Mouse (Mus musculus): ENCODE results near the gene Rufy1. TPM values are rescaled to one million over a fixed set of nuclear protein-coding genes. Genes with fewer than 3 reads are reported as not detected.
A peak's percentile ranks its signal among the peaks of the same experiment; 100 is the strongest.
"Not testable (repeated sequence)": the region's sequence is repeated elsewhere in the genome, so short reads cannot be mapped to it uniquely, and the experiment has no call there.

Rufy1 gene
- polyA plus RNA-seq, 1 experiment from 2014 or later = 29.5 TPM

DNA sequence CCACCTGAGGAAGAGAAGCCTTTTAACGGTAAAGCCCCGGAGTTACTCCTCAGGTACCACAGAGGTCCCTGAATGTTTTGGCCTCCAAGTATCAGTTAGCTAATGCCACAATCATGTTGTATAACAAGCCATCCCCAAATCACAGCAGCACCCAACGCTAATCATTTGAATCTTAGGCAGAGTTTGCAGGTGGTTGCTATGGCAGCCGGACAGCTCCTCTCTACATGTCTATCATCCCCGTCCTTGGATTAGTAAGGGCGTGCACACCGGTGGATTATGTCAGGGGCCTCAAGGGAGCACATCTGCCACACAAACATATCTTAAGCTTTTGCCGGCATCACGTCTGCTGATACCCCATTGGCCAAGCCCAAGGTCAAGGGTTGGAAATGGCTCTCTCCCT lies 19.3 kb upstream of the Rufy1 start:
- Histone ChIP-seq H3K4me1 (0 out of 2 replicates have a peak, but pooled peaks cover 5% of the 10 kb centered on the region), H3K36me3 (replicated peaks) (no peaks in the 10 kb centered on the region), H3K4me3 (no peak overlapping the region), H3K9ac (no peak overlapping the region), H3K27ac (no peak overlapping the region), H3K4me2 (no peak overlapping the region), H3K27me3 (replicated peaks) (no peaks in the 10 kb centered on the region), H3K9me3 (no peaks in the 10 kb centered on the region)
- WGBS = 59% methylated on average over 9 of the region's 9 CpGs
- no peak for ATAC-seq (replicated peaks)

- H3K9ac ChIP-seq; H3K4me1 ChIP-seq; ATAC-seq (replicated peaks); H3K27me3 ChIP-seq (replicated peaks); H3K36me3 ChIP-seq (replicated peaks); H3K4me2 ChIP-seq; H3K4me3 ChIP-seq; H3K9me3 ChIP-seq; H3K27ac ChIP-seq: not testable (repeated sequence)
- WGBS = 43% methylated on average over 8 of the region's 8 CpGs
Observed at GRCm38 (mm10) chr11:50448163-50448562, 17.2 kb upstream of the Rufy1 start.

DNA sequence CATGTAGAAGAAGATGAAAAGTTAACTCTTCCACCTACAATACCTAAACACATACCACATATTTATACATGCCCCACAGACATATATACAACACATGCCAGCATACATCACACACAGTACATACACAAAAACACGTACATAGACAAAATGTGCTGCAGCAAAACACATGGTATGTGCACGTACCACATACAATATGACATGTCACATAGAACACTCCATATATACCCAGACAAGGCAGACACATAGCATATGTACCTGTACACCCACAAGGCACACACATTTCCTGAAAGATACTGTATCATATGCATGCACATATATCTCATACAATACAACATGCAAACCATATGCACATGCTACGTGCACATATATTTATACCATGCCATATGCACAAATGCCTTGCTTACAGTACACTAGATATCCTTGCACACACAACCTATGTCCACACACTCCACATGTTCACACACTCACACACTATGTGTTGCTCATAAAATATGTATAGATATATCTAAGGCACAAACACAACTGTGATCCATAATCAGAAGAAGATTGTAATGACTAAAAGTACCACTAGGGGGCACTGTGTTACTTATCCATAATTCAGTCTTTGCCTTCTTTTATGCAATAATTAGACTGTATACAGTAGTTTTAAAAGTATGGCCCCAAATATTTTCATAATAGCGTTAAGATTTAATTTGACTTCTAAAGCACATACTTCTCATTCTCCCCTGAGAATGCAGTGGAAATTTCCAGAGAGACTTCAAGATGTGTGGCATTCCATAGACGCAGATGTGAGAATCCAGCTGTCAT lies 12.5 kb upstream of the Rufy1 start:
- no peak for ATAC-seq (replicated peaks)
- H3K9ac ChIP-seq = no peak overlapping the region
- 74% methylated on average over 5 of the region's 5 CpGs for WGBS
- no peaks in the 10 kb centered on the region for H3K9me3 ChIP-seq
- H3K4me1 ChIP-seq = no peaks in the 10 kb centered on the region
- H3K4me3 ChIP-seq = no peak overlapping the region
- no peaks in the 10 kb centered on the region for H3K36me3 ChIP-seq (replicated peaks)
- H3K27me3 ChIP-seq (replicated peaks) = no peaks in the 10 kb centered on the region
- no peak overlapping the region for H3K4me2 ChIP-seq
- no peak overlapping the region for H3K27ac ChIP-seq

GRCm38 (mm10) chr11:50441637-50442036 lies 10.7 kb upstream of the Rufy1 start:
- no peak overlapping the region for H3K27ac ChIP-seq
- H3K9me3 ChIP-seq = no peaks in the 10 kb centered on the region
- no peak overlapping the region for H3K9ac ChIP-seq
- no peak for ATAC-seq (replicated peaks)
- H3K27me3 ChIP-seq (replicated peaks) = no peaks in the 10 kb centered on the region
- WGBS = 75% methylated on average over 9 of the region's 9 CpGs
- no peak overlapping the region for H3K4me2 ChIP-seq
- H3K36me3 ChIP-seq (replicated peaks) = no peaks in the 10 kb centered on the region
- H3K4me3 ChIP-seq = no peak overlapping the region
- no peaks in the 10 kb centered on the region for H3K4me1 ChIP-seq

- ATAC-seq (replicated peaks) = no peak
- H3K27me3 ChIP-seq (replicated peaks) = no peaks in the 10 kb centered on the region
- H3K4me2 ChIP-seq = no peak overlapping the region
- no peaks in the 10 kb centered on the region for H3K4me1 ChIP-seq
- no peak overlapping the region for H3K4me3 ChIP-seq
- no peak overlapping the region for H3K9ac ChIP-seq
- no peaks in the 10 kb centered on the region for H3K9me3 ChIP-seq
- H3K36me3 ChIP-seq (replicated peaks) = no peaks in the 10 kb centered on the region
- H3K27ac ChIP-seq = no peak overlapping the region
- 79% methylated on average over 6 of the region's 6 CpGs for WGBS
Observed at GRCm38 (mm10) chr11:50440691-50441090, 9.8 kb upstream of the Rufy1 start.

DNA sequence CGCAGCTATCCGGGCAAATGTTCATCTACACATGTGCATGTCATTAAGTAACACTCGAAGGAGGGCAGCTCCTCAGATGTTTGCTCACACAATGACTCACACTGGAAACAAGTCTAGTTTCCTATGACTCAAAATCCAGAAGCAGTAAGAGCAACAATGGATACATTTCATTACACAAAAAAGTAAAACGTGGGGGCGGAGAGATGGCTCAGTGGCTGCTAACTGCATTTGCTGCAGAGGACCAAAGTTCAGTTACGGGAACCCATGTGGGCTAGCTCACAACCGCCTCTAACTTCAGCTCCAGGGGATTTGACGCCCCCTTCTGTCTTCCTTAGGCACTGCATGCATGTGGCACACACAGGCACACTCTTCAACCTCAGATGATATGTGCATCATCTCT lies 8.9 kb upstream of the Rufy1 start:
- 67% methylated on average over 8 of the region's 8 CpGs for WGBS
- ATAC-seq (replicated peaks) = no peak
- no peak overlapping the region for H3K9ac ChIP-seq
- H3K36me3 ChIP-seq (replicated peaks) = no peaks in the 10 kb centered on the region
- H3K9me3 ChIP-seq = no peaks in the 10 kb centered on the region
- no peak overlapping the region for H3K27ac ChIP-seq
- no peak overlapping the region for H3K4me3 ChIP-seq
- no peaks in the 10 kb centered on the region for H3K27me3 ChIP-seq (replicated peaks)
- H3K4me2 ChIP-seq = no peak overlapping the region
- H3K4me1 ChIP-seq = no peaks in the 10 kb centered on the region

DNA sequence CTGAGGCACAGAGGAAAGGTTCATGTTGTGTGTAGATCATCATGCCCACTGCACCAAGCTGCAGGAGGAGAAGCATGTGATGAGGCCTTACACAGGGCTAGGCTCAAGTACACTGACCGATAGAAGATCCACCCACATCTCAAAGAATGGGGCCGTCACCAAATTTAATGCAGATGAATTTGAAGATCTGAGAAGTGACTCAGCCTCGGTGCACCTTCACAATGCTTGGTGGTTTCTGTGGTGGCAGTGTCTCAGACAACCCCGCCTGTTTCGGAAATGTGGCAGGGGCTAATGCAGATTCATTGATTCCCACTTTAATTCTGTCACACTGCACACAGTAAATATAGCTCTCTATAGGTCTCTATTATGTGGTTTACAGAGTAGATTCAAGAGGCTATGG lies 2.0 kb upstream of the Rufy1 start:
- no peaks in the 10 kb centered on the region for H3K27me3 ChIP-seq (replicated peaks)
- H3K9me3 ChIP-seq = no peaks in the 10 kb centered on the region
- whole genome bisulfite sequencing = 93% methylated on average over 5 of the region's 5 CpGs
- ATAC-seq (replicated peaks) = no peak
- peaks cover 11% of the 10 kb centered on the region for H3K4me1 ChIP-seq
- no peak overlapping the region for H3K4me3 ChIP-seq
- H3K36me3 ChIP-seq (replicated peaks) = no peaks in the 10 kb centered on the region
- H3K4me2 ChIP-seq = no peak overlapping the region
- no peak overlapping the region for H3K27ac ChIP-seq
- no peak overlapping the region for H3K9ac ChIP-seq

DNA sequence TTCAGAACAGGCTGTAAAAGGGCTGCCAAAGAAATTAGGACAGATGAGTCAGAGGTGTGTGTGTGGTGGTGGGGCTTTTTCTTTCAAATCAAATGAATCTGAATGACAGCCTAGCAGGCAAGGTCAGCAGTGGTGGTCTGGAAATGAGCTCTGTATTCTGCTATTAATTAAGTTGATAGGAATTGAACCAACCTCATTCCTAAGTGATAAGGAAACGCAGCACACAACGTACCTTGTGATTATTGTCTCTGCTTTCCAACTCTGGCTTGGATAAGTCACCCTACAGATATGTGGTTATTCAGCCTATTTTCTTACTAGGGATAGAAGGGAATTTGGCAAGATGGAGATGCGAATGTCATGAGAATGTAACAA lies 1.1 kb upstream of the Rufy1 start:
- Histone ChIP-seq H3K27ac (no peak overlapping the region), H3K27me3 (replicated peaks) (no peaks in the 10 kb centered on the region), H3K4me3 (no peak overlapping the region), H3K9ac (no peak overlapping the region), H3K36me3 (replicated peaks) (no peaks in the 10 kb centered on the region), H3K9me3 (no peaks in the 10 kb centered on the region), H3K4me1 (peaks cover 11% of the 10 kb centered on the region), H3K4me2 (no peak overlapping the region)
- no peak for ATAC-seq (replicated peaks)
- 90% methylated on average over 3 of the region's 3 CpGs for WGBS

- no peaks in the 10 kb centered on the region for H3K9me3 ChIP-seq
- no peaks in the 10 kb centered on the region for H3K36me3 ChIP-seq (replicated peaks)
- peak; percentile 22; the same call in 1 of the 2 replicates for ATAC-seq (replicated peaks)
- peaks cover 11% of the 10 kb centered on the region for H3K4me1 ChIP-seq
- no peaks in the 10 kb centered on the region for H3K27me3 ChIP-seq (replicated peaks)
- 31% methylated on average over 32 of the region's 32 CpGs for WGBS
- peak overlapping the region; percentile 94 for H3K9ac ChIP-seq
- H3K27ac ChIP-seq = peak overlapping the region; percentile 98
- peak overlapping the region; percentile 68 for H3K4me2 ChIP-seq
- peak overlapping the region; percentile 92 for H3K4me3 ChIP-seq
Observed at GRCm38 (mm10) chr11:50431134-50432068, 476 bp upstream of the Rufy1 start.

- Histone ChIP-seq H3K4me3 (no peak overlapping the region), H3K4me1 (peaks cover 16% of the 10 kb centered on the region), H3K27me3 (replicated peaks) (no peaks in the 10 kb centered on the region), H3K4me2 (no peak overlapping the region), H3K36me3 (replicated peaks) (no peaks in the 10 kb centered on the region), H3K9me3 (no peaks in the 10 kb centered on the region), H3K27ac (no peak overlapping the region), H3K9ac (no peak overlapping the region)
- WGBS = 91% methylated on average over 4 of the region's 4 CpGs
- no peak for ATAC-seq (replicated peaks)
Observed at GRCm38 (mm10) chr11:50426056-50426455, 4.9 kb downstream of the Rufy1 start.

DNA sequence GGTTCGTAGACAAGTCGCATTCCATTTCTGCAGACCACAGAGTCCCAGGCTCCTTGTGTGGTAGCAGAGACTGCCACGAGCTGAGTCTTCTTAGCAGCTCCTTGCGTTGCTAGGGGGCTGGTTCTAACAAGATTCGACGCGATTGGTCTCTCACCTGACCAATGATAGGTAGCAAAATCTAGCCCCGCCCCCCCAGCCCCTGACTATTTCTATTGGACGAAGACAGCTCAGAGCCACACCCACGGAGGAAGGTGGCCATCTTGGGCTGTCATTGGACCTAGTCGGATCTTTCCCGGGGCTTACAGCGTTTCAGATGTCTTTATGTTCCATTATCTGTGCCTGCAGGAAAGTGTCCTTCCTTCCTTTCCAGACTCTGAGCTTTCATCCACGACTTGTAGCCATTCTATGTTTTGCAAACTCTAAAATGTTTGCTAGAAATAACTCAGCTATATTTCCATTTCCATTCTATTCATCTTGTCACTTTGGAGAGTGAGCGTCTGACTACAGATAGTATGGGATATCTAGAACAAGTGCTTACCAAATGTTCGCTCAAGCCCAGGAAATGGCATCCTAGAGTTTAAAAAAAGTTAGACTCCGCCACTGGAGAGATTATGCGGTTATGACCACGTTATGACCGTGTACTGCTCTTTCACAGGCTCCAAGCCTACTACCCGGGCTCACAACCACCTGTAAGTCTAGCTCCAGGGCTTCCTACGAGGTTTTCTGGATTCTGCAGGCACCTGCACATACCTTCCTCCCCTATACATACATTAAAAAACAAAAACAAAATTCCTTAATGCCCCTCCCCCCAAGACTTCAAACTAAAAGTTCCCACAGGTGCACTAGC lies 8.8 kb downstream of the Rufy1 start:
- peak overlapping the region; percentile 87 for H3K27ac ChIP-seq
- WGBS = 22% methylated on average over 22 of the region's 22 CpGs
- no peaks in the 10 kb centered on the region for H3K27me3 ChIP-seq (replicated peaks)
- no peaks in the 10 kb centered on the region for H3K9me3 ChIP-seq
- ATAC-seq (replicated peaks) = peak; percentile 96
- H3K9ac ChIP-seq = peak overlapping the region; percentile 45
- peaks cover 12% of the 10 kb centered on the region for H3K4me1 ChIP-seq
- H3K4me2 ChIP-seq = peak overlapping the region; percentile 69
- peak overlapping the region; percentile 41 for H3K4me3 ChIP-seq
- peaks cover 14% of the 10 kb centered on the region; the same call in 1 of the 2 replicates for H3K36me3 ChIP-seq (replicated peaks)

- peak overlapping the region; percentile 45 for H3K9ac ChIP-seq
- no peaks in the 10 kb centered on the region for H3K27me3 ChIP-seq (replicated peaks)
- H3K36me3 ChIP-seq (replicated peaks) = peaks cover 14% of the 10 kb centered on the region; the same call in 1 of the 2 replicates
- H3K9me3 ChIP-seq = no peaks in the 10 kb centered on the region
- peak overlapping the region; percentile 41 for H3K4me3 ChIP-seq
- H3K27ac ChIP-seq = peak overlapping the region; percentile 55; the same call in 1 of the 2 replicates
- 40% methylated on average over 5 of the region's 5 CpGs for WGBS
- peak overlapping the region; percentile 69 for H3K4me2 ChIP-seq
- H3K4me1 ChIP-seq = peaks cover 12% of the 10 kb centered on the region
- ATAC-seq (replicated peaks) = peak; percentile 57
Observed at GRCm38 (mm10) chr11:50421461-50421860, 9.5 kb downstream of the Rufy1 start.

Measured in midbrain, embryonic 15.5 days (tissue).